Mouse (Mus musculus) forebrain, embryonic 14.5 days (tissue): ENCODE data around the gene Exoc3l2. TPM values are rescaled to one million over a fixed set of nuclear protein-coding genes. Genes with fewer than 3 reads are reported as not detected.

Source experiments
- ATAC-seq: fragments of 200-750 bp; cut with Nextera tagmentation; 2 replicates; pipeline ENCODE4 v1.8.0; 2017; ENCODE audit warnings: mild to moderate bottlenecking, moderate library complexity
- DNase-seq: peaks from one replicate; pipeline ENCODE4 v3.0.0-alpha.2; 2015; ENCODE audit warnings: low spot score
- H3K27ac ChIP-seq: fragments of 300-500 bp; sonication (generic); 2 replicates; pipeline ENCODE4 v1.5.1; 2014; ENCODE audit warnings: low read depth, mild to moderate bottlenecking, control low read depth, low read length, moderate library complexity
- H3K27me3 ChIP-seq: fragments of 300-500 bp; sonication (generic); replicated peaks from 2 replicates; pipeline ENCODE4 v1.6.1; 2014; ENCODE audit warnings: low read length, control low read depth, mixed read lengths; ENCODE audit not compliant: control insufficient read depth, insufficient read depth
- H3K36me3 ChIP-seq: fragments of 300-500 bp; sonication (generic); 2 replicates; pipeline ENCODE4 v1.6.1; 2014; ENCODE audit warnings: low read length, control low read depth; ENCODE audit not compliant: control insufficient read depth, insufficient read depth
- H3K4me1 ChIP-seq: fragments of 300-500 bp; sonication (generic); 2 replicates; pipeline ENCODE4 v1.6.1; 2014; ENCODE audit warnings: antibody characterized with exemption, low read length, control low read depth; ENCODE audit not compliant: control insufficient read depth, insufficient read depth
- H3K4me2 ChIP-seq: fragments of 300-500 bp; sonication (generic); 2 replicates; pipeline ENCODE4 v1.6.1; 2014; ENCODE audit warnings: mild to moderate bottlenecking, control low read depth, low read length
- H3K4me3 ChIP-seq: fragments of 300-500 bp; sonication (generic); 2 replicates; pipeline ENCODE4 v1.5.1; 2014; ENCODE audit warnings: low read depth, low read length, control low read depth
- H3K9ac ChIP-seq: fragments of 300-500 bp; sonication (generic); 2 replicates; pipeline ENCODE4 v1.6.1; 2014; ENCODE audit warnings: mild to moderate bottlenecking, low read length, control low read depth, moderate library complexity
- H3K9me3 ChIP-seq: fragments of 300-500 bp; sonication (generic); replicated peaks from 2 replicates; pipeline ENCODE4 v1.6.1; 2016; ENCODE audit warnings: low read length, control low read depth, mixed read lengths; ENCODE audit not compliant: control insufficient read depth
- WGBS: fragments of 180-500 bp; shearing (Covaris S2); extraction: QIAGEN DNeasy Blood & Tissue Kit; methylation state at CpG from one replicate; pipeline ENCODE4 v1.1.7; 2014; 5-methylcytosine and 5-hydroxymethylcytosine counted together
- polyA plus RNA-seq: library from polyadenylated mRNA; unstranded; fragments of >200 nt; fragmentation: Nextera tagmentation; extraction: Ambion mirVana; gene quantifications from 2 replicates; pipeline ENCODE4 v1.2.1, GENCODE M21; 2014

The Exoc3l2 gene
- polyA plus RNA-seq, 1 experiment from 2014 or later, result 0.25 TPM

- Histone ChIP-seq H3K4me1 (no peaks in the 10 kb centered on the region), H3K4me3 (no peak overlapping the region), H3K27ac (no peak overlapping the region), H3K9ac (no peak overlapping the region), H3K27me3 (no peaks in the 10 kb centered on the region), H3K4me2 (no peak overlapping the region), H3K36me3 (peaks cover 81% of the 10 kb centered on the region), H3K9me3 (no peaks in the 10 kb centered on the region)
- DNase-seq (no peak), ATAC-seq (no peak)
- WGBS, result 65% methylated on average over 15 of the region's 15 CpGs
Measured at GRCm38 (mm10) chr7:19427999-19428650, 35.0 kb upstream of the Exoc3l2 start.

- Histone ChIP-seq H3K4me1 (no peaks in the 10 kb centered on the region), H3K27ac (no peak overlapping the region), H3K4me2 (no peak overlapping the region), H3K4me3 (no peak overlapping the region), H3K36me3 (peaks cover 97% of the 10 kb centered on the region), H3K9ac (no peak overlapping the region), H3K27me3 (no peaks in the 10 kb centered on the region), H3K9me3 (no peaks in the 10 kb centered on the region)
- ATAC-seq (no peak), DNase-seq (peak; percentile 46)
- 66% methylated on average over 8 of the region's 8 CpGs for WGBS
Measured at GRCm38 (mm10) chr7:19429726-19430125, 33.4 kb upstream of the Exoc3l2 start.

GRCm38 (mm10) chr7:19430402-19430801 lies 32.7 kb upstream of the Exoc3l2 start:
- no peak overlapping the region for H3K4me3 ChIP-seq
- H3K4me1 ChIP-seq, result no peaks in the 10 kb centered on the region
- H3K9ac ChIP-seq, result no peak overlapping the region
- no peak overlapping the region for H3K4me2 ChIP-seq
- no peak for DNase-seq
- H3K36me3 ChIP-seq, result peaks cover 98% of the 10 kb centered on the region
- H3K27me3 ChIP-seq, result no peaks in the 10 kb centered on the region
- no peak for ATAC-seq
- 92% methylated on average over 6 of the region's 6 CpGs for WGBS
- H3K27ac ChIP-seq, result no peak overlapping the region
- H3K9me3 ChIP-seq, result no peaks in the 10 kb centered on the region

GRCm38 (mm10) chr7:19432475-19432874 lies 30.7 kb upstream of the Exoc3l2 start:
- WGBS, result 93% methylated on average over 2 of the region's 2 CpGs

GRCm38 (mm10) chr7:19436276-19436675 lies 26.9 kb upstream of the Exoc3l2 start:
- ATAC-seq (no peak), DNase-seq (no peak)
- Histone ChIP-seq H3K27ac (no peak overlapping the region), H3K36me3 (peaks cover 89% of the 10 kb centered on the region), H3K4me3 (no peak overlapping the region), H3K9me3 (no peaks in the 10 kb centered on the region), H3K9ac (no peak overlapping the region), H3K4me2 (no peak overlapping the region), H3K27me3 (no peaks in the 10 kb centered on the region), H3K4me1 (no peaks in the 10 kb centered on the region)
- WGBS, result 97% methylated on average over 2 of the region's 2 CpGs

More at GRCm38 (mm10) chr7:19432475-19432874, 30.7 kb upstream of the Exoc3l2 start:
- Histone ChIP-seq H3K4me3 (no peak overlapping the region), H3K27ac (no peak overlapping the region), H3K27me3 (no peaks in the 10 kb centered on the region), H3K4me1 (no peaks in the 10 kb centered on the region), H3K9ac (no peak overlapping the region), H3K4me2 (no peak overlapping the region), H3K36me3 (peaks cover 98% of the 10 kb centered on the region), H3K9me3 (no peaks in the 10 kb centered on the region)
- DNase-seq (no peak), ATAC-seq (no peak)

GRCm38 (mm10) chr7:19437048-19437447 lies 26.1 kb upstream of the Exoc3l2 start:
- no peaks in the 10 kb centered on the region for H3K9me3 ChIP-seq
- no peaks in the 10 kb centered on the region for H3K27me3 ChIP-seq
- ATAC-seq (no peak), DNase-seq (no peak)
- H3K4me1 ChIP-seq, result no peaks in the 10 kb centered on the region
- no peak overlapping the region for H3K9ac ChIP-seq
- no peak overlapping the region for H3K27ac ChIP-seq
- no peak overlapping the region for H3K4me2 ChIP-seq
- 79% methylated on average over 9 of the region's 9 CpGs for WGBS
- H3K4me3 ChIP-seq, result no peak overlapping the region
- H3K36me3 ChIP-seq, result peaks cover 89% of the 10 kb centered on the region

GRCm38 (mm10) chr7:19441448-19442091 lies 21.6 kb upstream of the Exoc3l2 start:
- Histone ChIP-seq H3K27ac (no peak overlapping the region), H3K4me1 (no peaks in the 10 kb centered on the region), H3K4me2 (no peak overlapping the region), H3K4me3 (no peak overlapping the region), H3K9ac (no peak overlapping the region), H3K36me3 (peaks cover 80% of the 10 kb centered on the region), H3K9me3 (no peaks in the 10 kb centered on the region), H3K27me3 (no peaks in the 10 kb centered on the region)
- 91% methylated on average over 9 of the region's 9 CpGs for WGBS
- DNase-seq (no peak), ATAC-seq (no peak)

GRCm38 (mm10) chr7:19443344-19443743 lies 19.8 kb upstream of the Exoc3l2 start:
- ATAC-seq, result no peak
- Histone ChIP-seq H3K4me3 (no peak overlapping the region), H3K9me3 (no peaks in the 10 kb centered on the region), H3K4me2 (no peak overlapping the region), H3K27ac (no peak overlapping the region), H3K4me1 (no peaks in the 10 kb centered on the region), H3K27me3 (no peaks in the 10 kb centered on the region), H3K36me3 (peaks cover 79% of the 10 kb centered on the region), H3K9ac (no peak overlapping the region)
- 49% methylated on average over 3 of the region's 3 CpGs for WGBS
- peak; percentile 79 for DNase-seq

GRCm38 (mm10) chr7:19444801-19445200 lies 18.3 kb upstream of the Exoc3l2 start:
- Histone ChIP-seq H3K4me1 (no peaks in the 10 kb centered on the region), H3K4me3 (no peak overlapping the region), H3K9me3 (no peaks in the 10 kb centered on the region), H3K27me3 (no peaks in the 10 kb centered on the region), H3K36me3 (peaks cover 87% of the 10 kb centered on the region), H3K9ac (no peak overlapping the region), H3K27ac (no peak overlapping the region), H3K4me2 (no peak overlapping the region)
- no peak for DNase-seq
- no peak for ATAC-seq
- 90% methylated on average over 12 of the region's 12 CpGs for WGBS
